Mouse (Mus musculus): ENCODE measurements around the gene Tmem129. TPM values are rescaled to one million over a fixed set of nuclear protein-coding genes. Genes with fewer than 3 reads are reported as not detected.

The Tmem129 gene
- polyA plus RNA-seq, 1 experiment from 2014 or later: 32.5 TPM

DNA sequence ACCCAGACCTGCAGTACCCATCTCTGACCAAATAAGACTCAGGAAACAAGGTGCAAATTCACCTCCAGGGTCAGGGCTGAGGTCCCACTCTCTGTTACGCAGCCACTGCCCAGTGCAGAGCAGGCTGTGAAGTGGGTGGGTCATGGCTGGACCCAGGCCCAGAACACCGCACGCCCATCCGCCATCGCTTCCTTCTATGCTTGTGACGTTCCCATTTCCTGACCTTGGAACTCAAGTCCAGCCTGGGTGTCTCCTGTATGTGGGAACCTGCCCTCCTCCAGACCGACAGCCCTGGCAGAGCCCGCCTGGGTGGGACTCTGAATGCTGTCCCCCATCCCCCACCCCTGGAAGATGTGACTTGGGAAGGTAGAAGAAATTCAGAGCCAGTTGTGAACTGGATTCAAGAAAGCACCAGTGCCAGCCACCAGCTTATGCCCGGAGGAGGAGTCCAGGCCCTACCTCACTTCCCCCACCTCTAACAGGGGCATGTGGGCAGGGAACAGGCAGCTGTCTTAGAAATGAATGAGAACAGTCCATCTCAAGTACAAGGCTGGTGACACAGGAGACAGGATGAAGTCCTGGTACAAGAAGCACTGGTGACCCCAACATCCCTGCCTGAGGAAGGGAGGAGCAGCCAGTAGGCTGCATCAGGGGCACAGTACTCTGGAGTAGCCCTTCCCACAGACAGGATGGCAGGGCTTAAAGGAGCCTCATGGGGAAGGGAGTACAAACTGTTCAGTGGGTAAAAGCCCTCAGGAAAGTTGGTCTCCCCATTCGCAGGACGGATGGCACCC lies 31.8 kb upstream of the Tmem129 start:
- no peaks in the 10 kb centered on the region for H3K9me3 ChIP-seq (ENCODE audit: control insufficient read depth, low read length)
- ATAC-seq: peak; percentile 65
- peaks cover 25% of the 10 kb centered on the region for H3K4me1 ChIP-seq (ENCODE audit: control insufficient read depth, insufficient read depth, low read depth, low read length)
- WGBS: 54% methylated on average over 11 of the region's 11 CpGs
- H3K27me3 ChIP-seq (replicated peaks; ENCODE audit: control insufficient read depth, insufficient read depth, low read length): peaks cover 2% of the 10 kb centered on the region
- no peak overlapping the region for H3K9ac ChIP-seq (ENCODE audit: low read depth, low read length)
- H3K27ac ChIP-seq (ENCODE audit: low read depth, low read length): peak overlapping the region; percentile 69
- no peak overlapping the region for H3K4me3 ChIP-seq (ENCODE audit: low read length)
- H3K4me2 ChIP-seq (ENCODE audit: low read length): no peak overlapping the region; the same call in 1 of the 2 replicates
- H3K36me3 ChIP-seq (ENCODE audit: control insufficient read depth, insufficient read depth, low read length): no peaks in the 10 kb centered on the region

DNA sequence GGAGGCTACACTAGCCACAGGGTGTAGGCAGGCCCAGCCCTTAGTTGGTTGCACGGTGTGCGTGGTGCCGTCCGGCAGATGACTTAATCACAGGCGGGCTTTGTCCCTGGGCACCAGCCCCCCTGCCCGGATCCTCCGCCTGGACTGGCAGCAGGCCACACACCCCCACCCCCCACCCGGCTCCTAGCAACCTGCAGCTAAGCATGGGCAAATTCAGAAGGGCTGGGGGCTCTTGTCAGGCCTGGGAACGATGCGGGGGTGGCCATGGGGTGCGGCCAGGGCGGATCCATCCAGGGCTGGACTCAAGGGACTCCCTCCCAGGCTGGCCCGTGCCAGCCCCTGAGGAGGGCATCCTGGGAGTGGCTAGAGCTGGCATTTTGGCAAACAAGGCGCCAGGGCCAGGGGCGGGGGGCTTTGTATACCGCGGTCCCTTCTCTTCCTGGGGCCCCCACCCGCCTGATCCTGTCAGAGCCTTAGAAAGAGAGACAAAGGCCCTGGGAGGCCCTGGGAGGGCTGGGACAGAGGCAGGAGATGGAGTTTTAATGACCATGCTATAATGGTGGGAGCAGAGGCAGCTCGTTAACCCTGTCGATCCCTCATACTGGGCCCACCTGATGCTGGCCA lies 31.1 kb upstream of the Tmem129 start:
- no peak overlapping the region for H3K4me3 ChIP-seq (ENCODE audit: low read length)

DNA sequence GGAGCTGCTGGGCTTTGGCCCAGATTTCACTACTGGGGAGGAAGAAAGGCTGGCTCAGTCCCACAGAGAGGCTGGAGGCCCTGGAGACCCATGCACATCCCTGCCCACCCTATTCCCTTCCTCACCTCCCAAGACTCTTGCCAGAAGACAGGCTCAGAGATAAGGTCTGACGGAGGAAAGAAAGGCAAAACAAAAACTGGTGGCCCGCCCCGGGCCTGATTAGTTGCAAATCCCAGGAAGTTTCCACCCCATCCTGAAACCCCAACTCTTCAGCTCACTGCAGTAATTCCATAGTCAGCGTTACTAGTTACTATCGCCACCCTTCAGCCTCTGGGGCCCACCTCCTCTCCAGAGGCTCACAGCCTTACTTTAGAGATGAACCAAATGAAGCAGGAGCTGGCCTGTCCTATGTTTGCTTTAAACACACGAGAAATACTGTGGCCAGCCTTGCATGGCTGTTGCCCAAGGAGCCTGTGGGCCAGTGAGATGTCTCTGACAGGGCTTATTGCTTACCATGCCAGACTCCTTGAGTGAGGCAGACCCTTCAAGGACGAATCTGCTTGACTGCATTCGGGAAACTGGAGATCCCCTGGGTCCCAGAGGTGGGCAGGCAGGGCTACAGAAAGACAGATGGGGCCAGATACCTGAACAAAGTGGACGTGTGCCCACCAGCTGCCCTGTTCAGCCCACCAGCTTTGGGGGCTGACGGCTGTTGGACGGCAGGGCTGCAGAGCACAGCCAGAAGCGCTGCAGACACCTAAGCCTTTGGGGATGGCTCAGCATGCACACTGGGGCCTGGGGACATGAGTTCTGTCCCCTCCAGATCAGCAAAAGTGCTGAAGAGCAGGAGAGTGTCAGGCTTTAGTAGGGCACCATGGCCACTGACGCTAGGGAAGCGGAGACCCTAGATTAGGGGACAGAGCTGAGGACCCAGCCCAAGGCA lies 30.3 kb upstream of the Tmem129 start:
- Histone ChIP-seq H3K27me3 (replicated peaks; ENCODE audit: control insufficient read depth, insufficient read depth, low read length) (peaks cover 2% of the 10 kb centered on the region), H3K9ac (ENCODE audit: low read depth, low read length) (no peak overlapping the region; the same call in 1 of the 2 replicates), H3K9me3 (ENCODE audit: control insufficient read depth, low read length) (no peaks in the 10 kb centered on the region), H3K4me1 (ENCODE audit: control insufficient read depth, insufficient read depth, low read depth, low read length) (peaks cover 20% of the 10 kb centered on the region), H3K4me3 (ENCODE audit: low read length) (no peak overlapping the region), H3K4me2 (ENCODE audit: low read length) (no peak overlapping the region), H3K27ac (ENCODE audit: low read depth, low read length) (peak overlapping the region; percentile 76), H3K36me3 (ENCODE audit: control insufficient read depth, insufficient read depth, low read length) (no peaks in the 10 kb centered on the region)
- WGBS: 38% methylated on average over 14 of the region's 14 CpGs
- no peak for ATAC-seq

More for the DNA sequence above, 31.1 kb upstream of the Tmem129 start:
- no peaks in the 10 kb centered on the region for H3K9me3 ChIP-seq (ENCODE audit: control insufficient read depth, low read length)
- no peak overlapping the region; the same call in 1 of the 2 replicates for H3K4me2 ChIP-seq (ENCODE audit: low read length)
- H3K36me3 ChIP-seq (ENCODE audit: control insufficient read depth, insufficient read depth, low read length): no peaks in the 10 kb centered on the region
- WGBS: 12% methylated on average over 20 of the region's 20 CpGs
- peak overlapping the region; percentile 15 for H3K9ac ChIP-seq (ENCODE audit: low read depth, low read length)
- peaks cover 20% of the 10 kb centered on the region for H3K4me1 ChIP-seq (ENCODE audit: control insufficient read depth, insufficient read depth, low read depth, low read length)
- ATAC-seq: peak; percentile 92
- peaks cover 2% of the 10 kb centered on the region for H3K27me3 ChIP-seq (replicated peaks; ENCODE audit: control insufficient read depth, insufficient read depth, low read length)
- H3K27ac ChIP-seq (ENCODE audit: low read depth, low read length): peak overlapping the region; percentile 76

DNA sequence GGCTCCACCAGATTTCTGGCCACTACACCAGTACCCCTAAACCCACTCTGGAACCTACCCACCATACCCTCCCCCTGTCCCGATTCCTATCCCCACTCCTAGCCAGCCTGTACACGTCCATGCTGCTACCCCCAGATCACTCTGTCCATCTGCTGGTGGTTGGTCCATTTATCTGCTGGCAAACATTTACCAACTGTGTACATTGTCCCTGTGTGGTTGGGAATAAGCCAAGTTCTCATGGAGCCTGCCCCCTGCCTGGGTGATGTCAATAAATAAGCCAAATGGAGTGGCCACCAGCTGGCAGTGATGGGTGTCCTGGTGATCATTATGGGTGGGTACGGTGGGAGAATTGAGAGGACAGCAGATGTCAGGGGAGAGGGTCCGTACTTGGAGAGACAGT lies 28.9 kb upstream of the Tmem129 start:
- Histone ChIP-seq H3K9ac (ENCODE audit: low read depth, low read length) (no peak overlapping the region), H3K4me2 (ENCODE audit: low read length) (no peak overlapping the region), H3K9me3 (ENCODE audit: control insufficient read depth, low read length) (no peaks in the 10 kb centered on the region), H3K4me1 (ENCODE audit: control insufficient read depth, insufficient read depth, low read depth, low read length) (peaks cover 16% of the 10 kb centered on the region), H3K27ac (ENCODE audit: low read depth, low read length) (no peak overlapping the region), H3K4me3 (ENCODE audit: low read length) (no peak overlapping the region), H3K36me3 (ENCODE audit: control insufficient read depth, insufficient read depth, low read length) (no peaks in the 10 kb centered on the region), H3K27me3 (replicated peaks; ENCODE audit: control insufficient read depth, insufficient read depth, low read length) (no peaks in the 10 kb centered on the region; the same call in 1 of the 2 replicates)
- 55% methylated on average over 4 of the region's 4 CpGs for WGBS
- ATAC-seq: no peak

DNA sequence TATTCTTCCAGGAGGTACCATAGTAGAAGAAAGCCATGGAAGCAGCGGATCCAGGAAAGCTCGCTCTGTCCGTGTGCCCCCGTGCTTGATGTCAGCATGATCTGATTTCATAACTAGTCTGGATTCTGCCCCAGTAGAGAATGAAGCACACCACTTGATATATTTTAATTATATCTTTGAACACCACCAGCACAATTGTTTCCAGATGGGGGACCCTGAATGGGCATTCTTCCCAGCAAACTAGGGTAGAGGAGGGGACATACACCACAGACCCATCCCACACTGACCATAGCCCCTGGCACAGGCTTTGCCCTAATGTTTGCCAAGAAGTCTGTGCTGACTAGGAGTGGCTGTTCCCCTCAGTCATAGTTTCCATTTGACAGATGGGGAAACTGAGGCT lies 26.7 kb upstream of the Tmem129 start:
- Histone ChIP-seq H3K9me3 (ENCODE audit: control insufficient read depth, low read length) (no peaks in the 10 kb centered on the region), H3K9ac (ENCODE audit: low read depth, low read length) (no peak overlapping the region), H3K36me3 (ENCODE audit: control insufficient read depth, insufficient read depth, low read length) (no peaks in the 10 kb centered on the region), H3K4me2 (ENCODE audit: low read length) (no peak overlapping the region), H3K4me1 (ENCODE audit: control insufficient read depth, insufficient read depth, low read depth, low read length) (peaks cover 15% of the 10 kb centered on the region), H3K27ac (ENCODE audit: low read depth, low read length) (no peak overlapping the region), H3K27me3 (replicated peaks; ENCODE audit: control insufficient read depth, insufficient read depth, low read length) (no peaks in the 10 kb centered on the region; the same call in 1 of the 2 replicates), H3K4me3 (ENCODE audit: low read length) (no peak overlapping the region)
- no peak for ATAC-seq
- whole genome bisulfite sequencing: 76% methylated on average over 4 of the region's 4 CpGs

DNA sequence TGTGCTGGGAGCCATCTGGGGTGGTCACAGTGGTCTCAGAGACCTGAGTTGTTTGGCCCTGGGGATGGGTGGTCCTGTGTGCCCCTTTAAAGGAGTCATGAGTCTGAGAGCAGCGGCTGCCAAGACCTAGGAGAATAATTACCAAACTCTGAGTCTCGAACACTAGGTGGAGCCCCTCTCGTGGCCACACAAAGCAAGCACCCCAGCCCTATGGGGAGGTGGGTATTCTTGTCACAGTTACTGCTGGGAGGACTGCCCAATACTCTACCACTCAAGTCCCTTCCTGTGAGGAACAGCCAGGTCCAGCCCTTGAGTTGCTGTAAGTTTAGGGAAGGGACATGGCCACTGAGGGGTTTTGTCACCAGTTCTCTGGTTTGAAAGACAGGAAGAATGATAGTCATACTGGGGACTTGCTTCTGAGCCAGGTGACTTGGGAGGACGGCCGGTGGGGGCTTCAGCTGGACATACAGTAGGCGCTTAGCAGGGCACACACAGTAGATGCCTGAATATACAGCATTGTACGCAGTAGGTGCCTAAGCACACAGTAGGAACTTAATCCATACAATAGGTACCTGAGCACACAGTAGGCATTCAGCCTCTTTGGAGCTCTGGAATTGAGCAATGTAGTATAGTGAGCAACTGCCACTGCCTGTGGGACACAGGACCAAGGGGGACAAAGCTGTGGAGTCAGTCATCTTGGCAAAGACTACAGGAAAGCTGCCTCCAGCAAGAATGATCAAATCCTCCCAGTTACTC lies 25.9 kb upstream of the Tmem129 start:
- no peaks in the 10 kb centered on the region; the same call in 1 of the 2 replicates for H3K27me3 ChIP-seq (replicated peaks; ENCODE audit: control insufficient read depth, insufficient read depth, low read length)
- 52% methylated on average over 7 of the region's 7 CpGs for WGBS
- H3K27ac ChIP-seq (ENCODE audit: low read depth, low read length): no peak overlapping the region
- no peak overlapping the region for H3K4me2 ChIP-seq (ENCODE audit: low read length)
- H3K9me3 ChIP-seq (ENCODE audit: control insufficient read depth, low read length): no peaks in the 10 kb centered on the region
- peak; percentile 69 for ATAC-seq
- no peaks in the 10 kb centered on the region for H3K36me3 ChIP-seq (ENCODE audit: control insufficient read depth, insufficient read depth, low read length)
- peaks cover 7% of the 10 kb centered on the region for H3K4me1 ChIP-seq (ENCODE audit: control insufficient read depth, insufficient read depth, low read depth, low read length)
- H3K4me3 ChIP-seq (ENCODE audit: low read length): no peak overlapping the region
- H3K9ac ChIP-seq (ENCODE audit: low read depth, low read length): no peak overlapping the region

DNA sequence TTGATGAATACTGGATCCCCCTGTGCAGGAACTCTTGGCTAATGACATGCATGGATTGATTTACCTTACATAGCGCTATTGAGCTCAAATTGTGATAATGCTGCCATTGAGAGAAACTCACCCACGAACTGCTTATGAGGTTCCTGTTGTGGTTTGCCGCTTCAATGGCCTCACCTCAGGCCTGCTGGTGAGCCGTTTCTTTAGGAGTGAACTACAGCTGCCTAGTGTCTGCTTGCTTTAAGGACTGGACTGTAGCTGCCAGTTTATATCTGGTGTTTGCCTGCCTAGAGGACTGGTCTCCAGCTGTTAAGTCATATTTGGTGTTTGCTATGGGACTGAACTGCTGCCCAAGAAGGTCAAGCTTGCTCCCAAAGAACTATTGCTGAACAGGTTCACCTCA lies 24.7 kb upstream of the Tmem129 start:
- no peak for ATAC-seq
- Histone ChIP-seq H3K27me3 (replicated peaks; ENCODE audit: control insufficient read depth, insufficient read depth, low read length) (no peaks in the 10 kb centered on the region; the same call in 1 of the 2 replicates), H3K36me3 (ENCODE audit: control insufficient read depth, insufficient read depth, low read length) (no peaks in the 10 kb centered on the region), H3K27ac (ENCODE audit: low read depth, low read length) (no peak overlapping the region), H3K4me3 (ENCODE audit: low read length) (no peak overlapping the region), H3K4me1 (ENCODE audit: control insufficient read depth, insufficient read depth, low read depth, low read length) (no peaks in the 10 kb centered on the region; the same call in 1 of the 2 replicates), H3K4me2 (ENCODE audit: low read length) (no peak overlapping the region), H3K9ac (ENCODE audit: low read depth, low read length) (no peak overlapping the region), H3K9me3 (ENCODE audit: control insufficient read depth, low read length) (no peaks in the 10 kb centered on the region)
- WGBS: 73% methylated on average over 4 of the region's 4 CpGs

DNA sequence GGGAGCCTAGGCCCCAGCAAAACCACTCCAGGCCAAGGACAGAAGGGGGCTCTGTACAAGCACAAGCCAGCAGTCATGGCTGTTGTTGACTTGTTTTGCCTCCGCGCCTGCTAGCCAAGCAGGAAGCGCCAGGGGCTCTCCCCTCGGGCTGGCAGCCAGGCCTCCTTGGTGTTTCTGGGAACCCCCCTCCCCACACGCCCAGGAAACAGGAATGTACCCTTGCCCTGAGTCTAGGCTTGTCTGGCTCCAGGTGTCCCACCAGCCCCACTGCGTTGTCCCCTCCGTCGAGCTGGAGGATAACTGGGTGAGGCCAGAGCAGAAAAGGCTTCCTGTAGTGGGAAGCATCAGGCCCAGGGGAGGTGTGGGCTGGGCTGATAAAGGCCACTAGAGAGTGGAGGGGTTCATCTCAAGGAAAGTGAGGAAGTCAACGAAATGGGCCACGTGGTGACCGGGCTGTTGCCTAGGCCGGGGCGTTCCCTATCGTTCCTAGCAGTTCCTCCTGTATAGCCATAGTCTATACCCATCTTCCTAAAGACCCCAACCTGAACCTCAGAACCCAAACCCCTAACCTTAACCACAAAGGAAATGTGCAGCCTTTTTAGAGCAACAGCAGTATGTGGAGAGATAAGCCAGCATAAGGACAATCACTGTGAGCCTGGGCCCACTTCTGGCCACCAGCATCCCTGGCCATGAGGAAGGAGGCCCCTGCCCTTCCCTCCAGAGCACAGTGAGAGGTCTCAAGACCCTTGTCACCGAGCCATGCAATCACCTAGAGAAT lies 23.6 kb upstream of the Tmem129 start:
- no peaks in the 10 kb centered on the region for H3K36me3 ChIP-seq (ENCODE audit: control insufficient read depth, insufficient read depth, low read length)
- no peaks in the 10 kb centered on the region for H3K9me3 ChIP-seq (ENCODE audit: control insufficient read depth, low read length)
- no peak overlapping the region for H3K9ac ChIP-seq (ENCODE audit: low read depth, low read length)
- H3K4me1 ChIP-seq (ENCODE audit: control insufficient read depth, insufficient read depth, low read depth, low read length): no peaks in the 10 kb centered on the region
- no peaks in the 10 kb centered on the region; the same call in 1 of the 2 replicates for H3K27me3 ChIP-seq (replicated peaks; ENCODE audit: control insufficient read depth, insufficient read depth, low read length)
- no peak overlapping the region for H3K27ac ChIP-seq (ENCODE audit: low read depth, low read length)
- 68% methylated on average over 15 of the region's 15 CpGs for WGBS
- H3K4me2 ChIP-seq (ENCODE audit: low read length): no peak overlapping the region
- no peak for ATAC-seq
- no peak overlapping the region for H3K4me3 ChIP-seq (ENCODE audit: low read length)

Data from hindbrain, embryonic 16.5 days (tissue).